Mouse (Mus musculus): ENCODE data around the gene Slc16a12.
"Not testable (repeated sequence)": the region's sequence is repeated elsewhere in the genome, so short reads cannot be mapped to it uniquely, and the experiment has no call there.

Gene Slc16a12

GRCm38 (mm10) chr19:34673476-34673875, 73.6 kb downstream of the Slc16a12 start:
- DNase-seq (ENCODE audit: low spot score in 2 of 2) = no peak

GRCm38 (mm10) chr19:34666127-34666526, 81.0 kb downstream of the Slc16a12 start:
- DNase-seq (ENCODE audit: low spot score in 2 of 2) = peak; percentile 25 to 65

GRCm38 (mm10) chr19:34662740-34663139, 84.3 kb downstream of the Slc16a12 start:
- DNase-seq (ENCODE audit: low spot score in 2 of 2) = no peak

GRCm38 (mm10) chr19:34662067-34662507, 85.0 kb downstream of the Slc16a12 start:
- DNase-seq (ENCODE audit: low spot score in 2 of 2) = peak; percentile 5 to 13

- DNase-seq (ENCODE audit: low spot score in 2 of 2) = no peak
Observed at GRCm38 (mm10) chr19:34656511-34657298, 90.4 kb downstream of the Slc16a12 start.

- no peak for DNase-seq (ENCODE audit: low spot score in 2 of 2)
Observed at GRCm38 (mm10) chr19:34655227-34655805, 91.8 kb downstream of the Slc16a12 start.

- DNase-seq (ENCODE audit: low spot score in 2 of 2) = no peak
Observed at GRCm38 (mm10) chr19:34650997-34651396, 96.1 kb downstream of the Slc16a12 start.

- no peak for DNase-seq (ENCODE audit: low spot score in 2 of 2)
Observed at GRCm38 (mm10) chr19:34650276-34650675, 96.8 kb downstream of the Slc16a12 start.

GRCm38 (mm10) chr19:34647630-34648029, 99.5 kb downstream of the Slc16a12 start:
- not testable (repeated sequence) for DNase-seq (ENCODE audit: low spot score in 2 of 2)

- DNase-seq (ENCODE audit: low spot score in 2 of 2) = no peak
Observed at GRCm38 (mm10) chr19:34642616-34643015, 104.5 kb downstream of the Slc16a12 start.

- peak in 1 of 2 experiments; percentile 7 for DNase-seq (ENCODE audit: low spot score in 2 of 2)
Observed at GRCm38 (mm10) chr19:34640623-34641022, 106.5 kb downstream of the Slc16a12 start, which contains the start of the genes Ifit1bl2 and Ifit1. Gene Ifit1bl2, minus strand, starts transcription at chr19:34640743. Gene Ifit1, plus strand, starts transcription at chr19:34640871.

GRCm38 (mm10) chr19:34636933-34637557, 110.0 kb downstream of the Slc16a12 start:
- peak in 1 of 2 experiments; percentile 53 for DNase-seq (ENCODE audit: low spot score in 2 of 2)

- no peak for DNase-seq (ENCODE audit: low spot score in 2 of 2)
Observed at GRCm38 (mm10) chr19:34633484-34633883, 113.6 kb downstream of the Slc16a12 start.

GRCm38 (mm10) chr19:34631487-34631886, 115.6 kb downstream of the Slc16a12 start:
- DNase-seq (ENCODE audit: low spot score in 2 of 2) = no peak

GRCm38 (mm10) chr19:34627496-34627895, 119.6 kb downstream of the Slc16a12 start:
- no peak for DNase-seq (ENCODE audit: low spot score in 2 of 2)

- DNase-seq (ENCODE audit: low spot score in 2 of 2) = no peak
Observed at GRCm38 (mm10) chr19:34624663-34625062, 122.4 kb downstream of the Slc16a12 start.

- DNase-seq (ENCODE audit: low spot score in 2 of 2) = no peak
Observed at GRCm38 (mm10) chr19:34623781-34624180, 123.3 kb downstream of the Slc16a12 start.

GRCm38 (mm10) chr19:34620871-34621270, 126.2 kb downstream of the Slc16a12 start:
- DNase-seq (ENCODE audit: low spot score in 2 of 2) = no peak
